Mouse (Mus musculus) gastrocnemius, adult 18-20 months (tissue): ENCODE data around the gene Pard3. TPM values are rescaled to one million over a fixed set of nuclear protein-coding genes. Genes with fewer than 3 reads are reported as not detected.
A peak's percentile ranks its signal among the peaks of the same experiment; 100 is the strongest.

Experiments used
- DNase-seq: peaks from one replicate; pipeline ENCODE4 v3.0.0; 2021; ENCODE audit warnings: low spot score
- total RNA-seq, 2 experiments: library from RNA; stranded (reverse); gene quantifications; 2 replicates each; pipeline ENCODE4 v1.2.3; 2021

Pard3 gene
- total RNA-seq, 2 experiments from 2014 or later: 27.7 to 28.5 TPM

DNA sequence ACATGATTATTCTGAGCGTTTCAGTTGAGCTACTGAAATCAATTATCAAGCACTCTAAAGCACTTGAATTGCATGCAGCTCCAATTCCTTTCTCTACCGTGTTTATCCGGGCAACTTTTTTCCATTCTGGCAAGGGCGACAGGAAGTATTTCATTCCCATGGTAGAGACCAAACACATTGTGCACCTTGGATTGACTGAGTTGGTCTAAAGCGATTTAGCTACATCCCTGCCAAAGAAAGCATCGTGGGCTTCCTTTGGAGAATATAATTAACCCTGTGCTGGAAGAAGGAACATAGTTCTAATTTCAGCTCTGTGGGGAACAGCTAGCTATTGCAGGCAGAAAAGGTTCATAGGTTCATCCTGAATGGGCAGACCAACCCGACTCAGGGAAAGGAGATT lies 480.0 kb downstream of the Pard3 start:
- peak; percentile 18 for DNase-seq

DNA sequence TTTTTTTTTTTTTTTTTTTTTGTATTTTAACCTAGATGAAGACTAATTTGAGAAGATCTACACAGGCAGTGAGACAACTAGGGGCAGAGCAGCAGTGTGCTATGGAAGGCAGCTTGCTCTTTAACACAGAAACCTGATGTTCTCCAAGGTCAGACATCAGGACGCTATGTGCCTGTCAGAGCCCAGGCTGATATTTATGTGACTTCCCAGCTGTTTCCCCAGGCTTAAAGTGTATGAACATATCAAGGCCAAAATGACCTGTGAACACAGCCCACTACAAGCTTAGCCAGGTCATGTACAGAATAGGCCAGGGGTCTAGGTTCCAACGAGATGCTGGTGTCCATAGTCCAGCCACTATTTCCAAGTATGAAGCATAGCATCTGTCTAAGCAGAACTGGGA lies 482.5 kb downstream of the Pard3 start:
- DNase-seq: peak; percentile 35

- DNase-seq: no peak
These were observed 487.2 kb downstream of the Pard3 start for GRCm38 (mm10) chr8:127550928-127551327.

- DNase-seq: no peak
These were observed 488.5 kb downstream of the Pard3 start for GRCm38 (mm10) chr8:127552161-127552595.

DNA sequence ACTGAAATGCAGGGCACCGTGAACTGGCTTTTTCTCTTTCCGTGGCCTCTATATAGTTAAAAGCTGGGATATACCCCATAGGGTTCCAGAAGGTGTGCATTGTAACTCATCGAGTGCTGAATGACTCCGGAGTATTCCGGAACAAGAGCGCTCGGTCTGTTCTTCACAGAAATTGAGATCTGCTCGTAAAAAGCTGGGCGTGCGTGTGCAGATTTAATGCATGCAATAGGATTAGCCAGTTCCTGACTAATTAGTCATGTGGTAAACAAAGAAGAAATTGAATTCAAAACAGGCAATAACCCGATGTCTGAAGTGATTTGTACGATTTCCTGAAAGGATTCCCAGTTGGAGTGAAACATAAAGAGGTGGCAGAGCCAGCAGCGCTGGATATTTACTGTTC lies 489.1 kb downstream of the Pard3 start:
- DNase-seq: no peak

DNA sequence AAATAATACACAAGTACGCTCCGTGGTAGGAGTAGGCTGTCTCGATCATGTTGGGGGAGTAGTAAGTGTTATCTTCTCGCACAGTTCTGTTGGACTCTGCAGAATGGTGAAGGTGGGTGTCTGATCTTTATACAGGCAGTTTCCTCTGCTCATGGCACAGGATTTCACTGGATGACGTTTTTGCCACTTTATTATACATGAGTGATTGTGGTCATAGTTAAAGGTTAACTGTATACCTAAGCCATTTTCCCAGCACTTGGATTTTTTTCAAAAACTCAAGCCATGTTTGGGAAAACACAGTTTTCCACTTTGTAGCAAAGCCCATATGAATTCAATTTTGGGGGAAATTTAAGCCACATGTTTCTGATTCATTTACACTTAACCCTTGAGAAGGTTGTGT lies 489.9 kb downstream of the Pard3 start:
- no peak for DNase-seq

DNA sequence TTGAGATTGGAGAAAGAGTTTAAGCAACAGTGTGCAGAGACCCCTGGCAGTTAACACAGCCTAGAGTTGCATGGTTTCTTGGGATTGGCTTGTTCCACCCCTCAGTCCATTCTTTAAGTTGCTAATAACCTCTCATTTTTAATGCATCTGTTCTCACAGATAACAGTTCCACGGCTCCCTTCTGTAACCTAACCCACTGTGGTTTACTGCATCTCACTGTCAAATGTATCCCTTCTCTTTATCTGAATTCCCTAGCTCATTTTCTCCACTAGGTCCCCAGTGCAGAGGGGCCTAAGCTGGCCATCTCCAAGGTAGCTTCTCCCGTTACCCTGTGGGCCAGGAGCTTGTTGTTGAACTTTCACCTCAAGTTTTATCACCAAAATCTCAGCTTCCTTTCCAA lies 492.1 kb downstream of the Pard3 start:
- no peak for DNase-seq

GRCm38 (mm10) chr8:127556964-127557363 lies 493.3 kb downstream of the Pard3 start:
- DNase-seq: no peak

- DNase-seq: no peak
These were observed 493.9 kb downstream of the Pard3 start for GRCm38 (mm10) chr8:127557566-127557965.

DNA sequence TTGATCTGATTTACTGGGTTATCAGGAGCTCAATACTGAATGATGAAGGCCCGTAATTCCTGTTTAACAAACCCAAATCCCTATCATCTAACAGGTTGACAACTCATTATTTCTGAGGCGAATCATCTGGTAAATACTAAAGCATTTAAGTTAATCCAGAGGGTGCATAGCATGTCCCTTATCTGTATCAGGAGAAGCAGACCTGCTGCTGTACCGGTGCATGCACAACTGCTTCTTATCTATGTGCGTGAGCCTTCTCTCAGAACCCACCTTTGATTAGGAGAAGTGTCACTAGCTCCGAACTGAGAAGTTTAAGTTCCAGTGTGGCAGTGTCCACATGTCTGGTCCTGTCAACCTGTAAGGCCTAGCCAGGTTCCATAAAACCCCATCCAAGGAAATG lies 499.9 kb downstream of the Pard3 start:
- DNase-seq: no peak

DNA sequence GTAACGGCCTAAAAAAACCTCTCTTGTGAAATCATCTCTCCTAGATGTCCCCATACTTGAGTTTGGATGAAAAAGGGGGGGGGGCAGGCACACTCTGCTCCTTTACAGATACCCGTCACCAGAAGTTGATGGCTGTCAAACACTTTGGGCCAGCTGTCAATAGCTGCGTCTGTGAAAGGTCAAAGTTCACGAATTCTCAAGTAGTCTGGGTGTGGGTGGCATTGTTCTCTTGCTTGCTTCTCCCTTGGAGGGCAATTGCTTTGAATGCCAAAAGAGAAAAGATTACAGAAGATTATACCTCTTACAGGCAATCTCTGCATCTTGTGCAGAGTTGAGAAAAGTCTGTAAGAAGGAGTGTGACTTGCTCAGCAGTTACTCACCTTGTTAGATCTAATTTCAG lies 500.7 kb downstream of the Pard3 start:
- no peak for DNase-seq

- DNase-seq: no peak
These were observed 505.5 kb downstream of the Pard3 start for GRCm38 (mm10) chr8:127569212-127569611.

DNA sequence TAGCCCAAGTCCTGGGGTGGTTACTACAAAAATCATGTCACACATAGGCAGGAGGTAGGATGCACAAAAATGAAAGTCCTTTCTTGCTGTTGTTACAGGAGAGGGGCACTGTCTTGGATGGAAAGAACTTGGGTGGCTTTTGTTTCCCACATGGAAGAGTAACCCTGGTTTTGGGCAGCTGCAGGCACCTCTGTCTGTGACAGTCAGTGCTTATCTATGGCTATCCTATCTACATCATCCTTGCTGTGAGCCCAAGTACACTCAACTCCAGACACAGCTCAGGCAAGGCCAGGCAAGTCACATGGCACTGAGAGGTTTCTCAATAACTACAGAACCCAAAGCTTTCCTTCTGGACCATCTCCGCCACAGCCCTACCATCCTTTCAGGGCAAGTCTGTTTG lies 506.8 kb downstream of the Pard3 start:
- no peak for DNase-seq

DNA sequence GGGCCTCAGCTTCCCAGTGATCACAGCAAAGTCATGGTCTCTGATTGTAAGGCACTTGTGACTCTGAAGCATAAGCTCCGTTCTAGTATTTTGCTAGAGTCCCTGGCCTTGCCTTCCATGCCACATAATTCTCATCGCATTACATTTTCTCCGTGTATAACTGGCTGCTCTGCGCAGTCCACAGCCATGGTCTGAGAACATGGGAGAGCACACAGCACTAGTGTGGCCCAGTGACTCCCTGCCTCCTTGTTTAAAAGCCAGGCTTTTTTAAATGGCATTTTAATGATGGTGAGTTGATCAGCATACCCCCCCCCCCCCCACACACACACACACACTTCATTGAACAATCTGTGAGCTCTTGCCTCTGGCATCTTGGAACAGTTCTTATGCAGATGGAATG lies 508.8 kb downstream of the Pard3 start:
- no peak for DNase-seq

- no peak for DNase-seq
These were observed 513.0 kb downstream of the Pard3 start for GRCm38 (mm10) chr8:127576657-127577056.

- no peak for DNase-seq
These were observed 514.0 kb downstream of the Pard3 start for GRCm38 (mm10) chr8:127577656-127578055.

DNA sequence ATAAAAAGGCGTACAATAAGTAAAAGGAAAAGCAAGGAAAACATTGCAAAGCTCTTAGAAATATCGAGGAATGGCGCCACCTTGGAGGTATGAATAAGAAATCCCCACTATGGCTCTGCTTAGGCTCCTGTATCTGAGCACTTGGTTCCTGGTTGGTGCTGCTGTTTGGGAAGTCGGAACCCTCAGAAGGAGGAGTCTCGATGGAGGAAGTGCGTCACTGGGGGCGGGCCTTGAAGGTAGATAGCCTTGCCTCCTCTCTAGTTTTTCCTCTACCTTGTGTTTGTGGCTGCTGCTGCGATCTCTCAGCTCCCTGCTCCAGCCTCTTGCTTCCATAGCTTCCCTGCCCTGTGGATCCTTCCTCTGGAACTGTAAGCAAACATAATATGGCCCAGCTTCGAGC lies 515.7 kb downstream of the Pard3 start:
- no peak for DNase-seq

- no peak for DNase-seq
These were observed 519.7 kb downstream of the Pard3 start for GRCm38 (mm10) chr8:127583429-127583828.

DNA sequence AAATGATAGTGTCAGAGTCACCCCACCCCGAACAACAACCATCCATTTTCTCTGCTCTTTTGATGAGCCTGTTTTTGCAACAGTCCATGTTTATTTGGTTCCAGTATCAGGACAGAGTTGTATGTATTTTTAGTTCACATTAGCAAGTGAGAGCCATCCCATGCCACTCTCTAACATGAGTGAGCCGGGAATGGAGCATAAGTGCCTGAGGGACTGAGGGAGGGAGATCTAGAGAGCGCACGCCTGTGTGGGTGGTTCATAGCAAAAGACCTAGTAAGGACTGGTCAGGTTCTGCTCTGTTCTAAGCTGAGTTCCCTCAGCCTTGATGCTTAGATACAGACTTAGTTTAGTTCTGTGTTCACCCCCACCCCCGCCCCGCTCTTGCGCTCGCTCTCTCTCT lies 521.9 kb downstream of the Pard3 start:
- DNase-seq: no peak

- DNase-seq: no peak
These were observed 523.0 kb downstream of the Pard3 start for GRCm38 (mm10) chr8:127586681-127587080.

GRCm38 (mm10) chr8:127588313-127588712 lies 524.6 kb downstream of the Pard3 start:
- DNase-seq: no peak

DNA sequence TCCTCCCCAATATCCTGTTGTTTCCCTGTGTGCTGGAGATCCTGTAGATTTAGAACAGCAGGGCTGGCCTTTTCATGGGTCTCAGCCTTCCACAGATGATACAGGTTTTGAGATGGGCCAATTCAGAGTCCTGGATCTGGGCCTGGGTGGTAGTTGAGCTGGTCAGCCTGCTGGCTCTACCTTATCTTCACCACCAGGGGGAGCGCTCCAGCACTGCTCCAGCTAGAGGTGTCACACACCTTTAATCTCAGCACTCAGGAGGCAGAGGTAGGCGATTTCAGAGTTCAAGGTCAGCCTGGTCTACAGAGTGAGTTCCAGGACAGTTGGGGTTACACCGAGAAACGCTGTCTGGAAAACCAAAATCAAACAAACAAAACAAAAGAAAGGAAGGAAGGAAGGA lies 525.6 kb downstream of the Pard3 start:
- DNase-seq: peak; percentile 47

- no peak for DNase-seq
These were observed 527.0 kb downstream of the Pard3 start for GRCm38 (mm10) chr8:127590674-127591186.
